In the genomic region with DNA sequence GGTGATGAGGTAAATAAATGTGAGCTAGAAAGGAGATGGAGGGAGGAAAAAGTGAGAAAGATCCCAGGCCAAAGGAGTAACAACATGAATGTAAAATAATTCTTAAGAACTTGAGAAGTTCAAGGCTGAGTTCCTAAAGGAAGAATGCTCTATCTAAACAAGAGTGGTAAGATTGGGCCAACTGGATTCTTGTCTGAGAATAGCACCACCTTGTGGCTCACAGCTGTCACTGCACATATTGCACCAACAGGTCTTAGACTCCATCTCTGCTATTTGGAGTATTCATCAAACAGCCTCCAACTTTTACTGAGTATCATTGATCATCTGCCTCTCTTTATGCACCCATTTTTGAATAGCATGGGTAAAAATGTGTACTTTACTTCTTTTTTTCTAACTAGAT, we compare ENCODE assay signal across 8 mouse cellular contexts. TPM values are rescaled to one million over a fixed set of nuclear protein-coding genes. Genes with fewer than 3 reads are reported as not detected.
DNase-seq lines count a peak whose midpoint lies in the region; ATAC-seq and TF ChIP-seq lines count a peak whose summit lies in the region.

No protein-coding gene starts in this region.

- no peaks in the 10 kb centered on the region for H3K79me2 ChIP-seq in MEL (ENCODE audit: control insufficient read depth, insufficient read depth, low read length, poor library complexity)

- no peak overlapping the region for H3K4me2 ChIP-seq in liver, embryonic 11.5 days

- no peak for TF ChIP-seq POLR2A in MEL (IDR thresholded peaks at IDR 0.05; ENCODE audit: control insufficient read depth in 1 of 2, insufficient read depth in 1 of 2, low read depth in 1 of 2, low read length in 2 of 2, poor library complexity in 1 of 2)

- ATAC-seq in liver, embryonic 11.5 days (replicated peaks; ENCODE audit: low FRiP score), result no peak

- peak; percentile 85 for TF ChIP-seq RAD21 in MEL (IDR thresholded peaks at IDR 0.05; ENCODE audit: low read depth, low read length)

- no peaks in the 10 kb centered on the region for H3K4me1 ChIP-seq in liver, embryonic 11.5 days (replicated peaks; ENCODE audit: control insufficient read depth, insufficient read depth, low read length)
- H3K4me1 ChIP-seq in MEL (ENCODE audit: control insufficient read depth in 1 of 2, insufficient read depth in 2 of 2, low read length in 2 of 2), result no peaks in the 10 kb centered on the region

- no peak for TF ChIP-seq EP300 in MEL (IDR thresholded peaks at IDR 0.05; ENCODE audit: low read depth in 1 of 2, low read length in 2 of 2)

- H3K36me3 ChIP-seq in liver, embryonic 11.5 days (ENCODE audit: control insufficient read depth, insufficient read depth, low read length), result no peaks in the 10 kb centered on the region
- H3K36me3 ChIP-seq in MEL (ENCODE audit: control insufficient read depth in 1 of 2, insufficient read depth in 2 of 2, low read length in 2 of 2), result no peaks in the 10 kb centered on the region

- no peaks in the 10 kb centered on the region for H3K9me3 ChIP-seq in liver, embryonic 11.5 days (ENCODE audit: control insufficient read depth, low read length)
- no peaks in the 10 kb centered on the region for H3K9me3 ChIP-seq in MEL (replicated peaks; ENCODE audit: insufficient read depth, low read length)

- H3K9ac ChIP-seq in liver, embryonic 11.5 days (ENCODE audit: low read depth, low read length), result no peak overlapping the region
- no peak overlapping the region for H3K9ac ChIP-seq in MEL (ENCODE audit: control insufficient read depth, low read depth, low read length, poor library complexity, severe bottlenecking)

- DNase-seq in liver (peak; percentile 28), MEL (ENCODE audit: low read depth, low spot score) (peak; percentile 78)
- no peak for DNase-seq in liver, embryonic 11.5 days (ENCODE audit: low spot score)
- DNase-seq in cerebellum, adult 18-20 months, result peak; percentile 60 to 70
- peak; percentile 34 to 58 for DNase-seq in frontal cortex, postnatal 14 days (ENCODE audit: low spot score in 2 of 2)
- peak; percentile 48 to 61 for DNase-seq in layer of hippocampus, postnatal 10 days (ENCODE audit: low spot score in 2 of 2)
- peak; percentile 36 to 41 for DNase-seq in natural killer cell, adult 2 months (ENCODE audit: low spot score in 2 of 2)
- DNase-seq in gastrocnemius, postnatal 25 days, result no peak

- peak; percentile 82 to 97 (median 96) for TF ChIP-seq CTCF in MEL (IDR thresholded peaks at IDR 0.05 in 2 of 3, conservative IDR thresholded peaks at IDR 0.05 in 1 of 3; ENCODE audit: control insufficient read depth in 1 of 3, insufficient read depth in 1 of 3, low read depth in 2 of 3, low read length in 3 of 3, poor library complexity in 1 of 3, severe bottlenecking in 1 of 3)

- no peaks in the 10 kb centered on the region for H3K27me3 ChIP-seq in liver, embryonic 11.5 days (replicated peaks; ENCODE audit: control insufficient read depth, insufficient read depth, low read length)
- peaks cover 0 to 3% of the 10 kb centered on the region in 2 experiments; a peak in 3 of 4 replicates for H3K27me3 ChIP-seq in MEL (ENCODE audit: control insufficient read depth in 1 of 2, insufficient read depth in 2 of 2, low read length in 2 of 2)

- H3K27ac ChIP-seq in liver, embryonic 11.5 days (ENCODE audit: low read depth, low read length), result no peak overlapping the region
- H3K27ac ChIP-seq in MEL (ENCODE audit: control insufficient read depth, low read depth, low read length), result no peak overlapping the region

- no peak overlapping the region for H3K4me3 ChIP-seq in liver, embryonic 11.5 days (ENCODE audit: low read depth, low read length)
- H3K4me3 ChIP-seq in MEL (ENCODE audit: control insufficient read depth in 1 of 2, insufficient read depth in 1 of 2, low read depth in 2 of 2, low read length in 2 of 2), result no peak overlapping the region

TF ChIP-seq in MEL, 35 proteins besides CTCF, POLR2A, EP300 and RAD21:
- TF ChIP-seq JUND (IDR thresholded peaks at IDR 0.05; ENCODE audit: low read depth, low read length) (0 out of 2 replicates have a peak, but pooled peaks have one; percentile 37), GATA1 (IDR thresholded peaks at IDR 0.05; ENCODE audit: low read depth, low read length) (no peak), NELFE (IDR thresholded peaks at IDR 0.05; ENCODE audit: low read depth, low read length) (no peak), CHD1 (IDR thresholded peaks at IDR 0.05; ENCODE audit: low read depth, low read length) (no peak), TCF12 (IDR thresholded peaks at IDR 0.05; ENCODE audit: low read depth, low read length) (no peak), ZNF384 (IDR thresholded peaks at IDR 0.05; ENCODE audit: low read depth, low read length) (no peak), MEF2A (IDR thresholded peaks at IDR 0.05; ENCODE audit: extremely low read depth, insufficient replicate concordance, low read depth, low read length, poor library complexity, severe bottlenecking) (no peak), BHLHE40 (IDR thresholded peaks at IDR 0.05; ENCODE audit: borderline replicate concordance, low read depth, low read length) (no peak), GABPA (IDR thresholded peaks at IDR 0.05; ENCODE audit: low read depth, low read length) (no peak), ZKSCAN1 (IDR thresholded peaks at IDR 0.05; ENCODE audit: low read depth, low read length) (no peak), HCFC1 (IDR thresholded peaks at IDR 0.05; ENCODE audit: low read depth, low read length) (no peak), RCOR1 (IDR thresholded peaks at IDR 0.05; ENCODE audit: low read depth, low read length) (no peak), ZC3H11A (IDR thresholded peaks at IDR 0.05; ENCODE audit: low read depth, low read length) (peak; percentile 92), USF2 (IDR thresholded peaks at IDR 0.05; ENCODE audit: borderline replicate concordance in 1 of 2, insufficient read depth in 1 of 2, low read depth in 1 of 2, low read length in 2 of 2) (no peak), UBTF (IDR thresholded peaks at IDR 0.05; ENCODE audit: borderline replicate concordance, insufficient read depth, low read depth, low read length) (no peak), MYB (IDR thresholded peaks at IDR 0.05; ENCODE audit: low read depth, low read length) (no peak), TAL1 (IDR thresholded peaks at IDR 0.05; ENCODE audit: low read length) (no peak), E2F4 (IDR thresholded peaks at IDR 0.05; ENCODE audit: borderline replicate concordance, low read depth, low read length) (no peak), CHD2 (IDR thresholded peaks at IDR 0.05; ENCODE audit: low read length) (no peak), SMC3 (IDR thresholded peaks at IDR 0.05; ENCODE audit: low read depth, low read length) (peak; percentile 100)

RNA-seq across cellular contexts. Expression of gene Ptpdc1, which starts 14.1 kb away (rescaled TPM):
- polyA plus RNA-seq in liver, embryonic 11.5 days (2014; fragmentation: Nextera tagmentation; extraction: Ambion mirVana), result 3.4 and 3.8 TPM in 2 replicates
- 2.8 and 3.3 TPM in 2 replicates for total RNA-seq in MEL (2012; rRNA removed)
- 1 to 10 TPM in 1 of 2 experiments, not detected in 1; 7.6 TPM for polyA plus RNA-seq in MEL (2012; ENCODE audit: insufficient read depth in 1 of 2, insufficient read length in 2 of 2, low read depth in 1 of 2, low replicate concordance in 2 of 2, missing spikeins in 1 of 2)
- 10 to 100 TPM; 27.8 to 28.8 TPM for total RNA-seq in layer of hippocampus, postnatal 10 days (2021)
- total RNA-seq in gastrocnemius, postnatal 25 days (2021), result 1 to 10 TPM; 4.1 to 4.4 TPM

RNA-seq across cellular contexts. Expression of gene Barx1, which starts 23.2 kb away (rescaled TPM):
- polyA plus RNA-seq in liver, embryonic 11.5 days (2014; fragmentation: Nextera tagmentation; extraction: Ambion mirVana), result 21.2 and 22.3 TPM in 2 replicates
- total RNA-seq in MEL (2012; rRNA removed), result not detected in 2 replicates
- not detected for polyA plus RNA-seq in MEL (2012; ENCODE audit: insufficient read depth in 1 of 2, insufficient read length in 2 of 2, low read depth in 1 of 2, low replicate concordance in 2 of 2, missing spikeins in 1 of 2)
- not detected for total RNA-seq in layer of hippocampus, postnatal 10 days (2021)
- total RNA-seq in gastrocnemius, postnatal 25 days (2021), result not detected

Comparison
In these comparisons a context has a peak if more than half of its experiments do, and no peak if none do; other contexts are left out.
1. DNase-seq: peak in liver (single experiment), MEL (single experiment), cerebellum, adult 18-20 months (2 of 2), frontal cortex, postnatal 14 days (2 of 2), layer of hippocampus, postnatal 10 days (2 of 2) and natural killer cell, adult 2 months (2 of 2); none in liver, embryonic 11.5 days (single experiment) and gastrocnemius, postnatal 25 days (single experiment).